Mouse (Mus musculus): ENCODE measurements at regions not wholly inside any gene's neighbourhood (a gene's known extent, or its start where the extent isn't known, plus 50 kb on each side); places are given as distances from the start of the nearest gene placed in this dataset.

GRCm38 (mm10) chr2:117674877-117675276 is 332.1 kb upstream of the Rasgrp1 start:
- no peaks in the 10 kb centered on the region for H3K27me3 ChIP-seq (ENCODE audit: control insufficient read depth, insufficient read depth, low read length)
- H3K4me3 ChIP-seq (ENCODE audit: low read depth, low read length): no peak overlapping the region
- no peak overlapping the region for H3K27ac ChIP-seq (ENCODE audit: low read depth, low read length)
- 78% methylated on average over 1 of the region's 1 CpGs for WGBS
- H3K36me3 ChIP-seq (ENCODE audit: control insufficient read depth, insufficient read depth, low read length): no peaks in the 10 kb centered on the region
- DNase-seq (ENCODE audit: low spot score) (no peak), ATAC-seq (ENCODE audit: insufficient read depth, low FRiP score, low TSS enrichment) (no peak)
- no peaks in the 10 kb centered on the region for H3K4me1 ChIP-seq (ENCODE audit: control insufficient read depth, insufficient read depth, low read length)
- H3K4me2 ChIP-seq (ENCODE audit: low read depth): no peak overlapping the region
- H3K9me3 ChIP-seq (ENCODE audit: control insufficient read depth, low read length): no peaks in the 10 kb centered on the region
- H3K9ac ChIP-seq (ENCODE audit: low read length): no peak overlapping the region

GRCm38 (mm10) chr2:117678650-117679049 is 335.8 kb upstream of the Rasgrp1 start:
- H3K27me3 ChIP-seq (ENCODE audit: control insufficient read depth, insufficient read depth, low read length): no peaks in the 10 kb centered on the region
- no peak overlapping the region for H3K9ac ChIP-seq (ENCODE audit: low read length)
- 71% methylated on average over 4 of the region's 4 CpGs for WGBS
- H3K36me3 ChIP-seq (ENCODE audit: control insufficient read depth, insufficient read depth, low read length): no peaks in the 10 kb centered on the region
- H3K27ac ChIP-seq (ENCODE audit: low read depth, low read length): no peak overlapping the region
- ATAC-seq (ENCODE audit: insufficient read depth, low FRiP score, low TSS enrichment): no peak
- no peaks in the 10 kb centered on the region for H3K4me1 ChIP-seq (ENCODE audit: control insufficient read depth, insufficient read depth, low read length)
- no peak overlapping the region for H3K4me3 ChIP-seq (ENCODE audit: low read depth, low read length)
- no peak overlapping the region for H3K4me2 ChIP-seq (ENCODE audit: low read depth)
- DNase-seq (ENCODE audit: low spot score): no peak
- H3K9me3 ChIP-seq (ENCODE audit: control insufficient read depth, low read length): no peaks in the 10 kb centered on the region

GRCm38 (mm10) chr2:117685836-117686453 is 343.1 kb upstream of the Rasgrp1 start:
- no peak overlapping the region for H3K4me3 ChIP-seq (ENCODE audit: low read depth, low read length)
- no peak overlapping the region for H3K9ac ChIP-seq (ENCODE audit: low read length)
- H3K27me3 ChIP-seq (ENCODE audit: control insufficient read depth, insufficient read depth, low read length): no peaks in the 10 kb centered on the region
- H3K27ac ChIP-seq (ENCODE audit: low read depth, low read length): no peak overlapping the region
- DNase-seq (ENCODE audit: low spot score): no peak
- H3K9me3 ChIP-seq (ENCODE audit: control insufficient read depth, low read length): no peaks in the 10 kb centered on the region
- H3K36me3 ChIP-seq (ENCODE audit: control insufficient read depth, insufficient read depth, low read length): no peaks in the 10 kb centered on the region
- H3K4me2 ChIP-seq (ENCODE audit: low read depth): no peak overlapping the region
- WGBS: 81% methylated on average over 4 of the region's 4 CpGs
- ATAC-seq (ENCODE audit: insufficient read depth, low FRiP score, low TSS enrichment): no peak
- H3K4me1 ChIP-seq (ENCODE audit: control insufficient read depth, insufficient read depth, low read length): no peaks in the 10 kb centered on the region

- Histone ChIP-seq H3K4me1 (ENCODE audit: control insufficient read depth, insufficient read depth, low read length) (no peaks in the 10 kb centered on the region), H3K36me3 (ENCODE audit: control insufficient read depth, insufficient read depth, low read length) (no peaks in the 10 kb centered on the region), H3K9me3 (ENCODE audit: control insufficient read depth, low read length) (no peaks in the 10 kb centered on the region), H3K9ac (ENCODE audit: low read length) (no peak overlapping the region), H3K27me3 (ENCODE audit: control insufficient read depth, insufficient read depth, low read length) (no peaks in the 10 kb centered on the region), H3K4me2 (ENCODE audit: low read depth) (no peak overlapping the region), H3K4me3 (ENCODE audit: low read depth, low read length) (no peak overlapping the region), H3K27ac (ENCODE audit: low read depth, low read length) (no peak overlapping the region)
- WGBS: 76% methylated on average over 4 of the region's 4 CpGs
- ATAC-seq (ENCODE audit: insufficient read depth, low FRiP score, low TSS enrichment): no peak
- no peak for DNase-seq (ENCODE audit: low spot score)
Measured at GRCm38 (mm10) chr2:117693537-117693936, 350.7 kb upstream of the Rasgrp1 start.

- WGBS: 91% methylated on average over 7 of the region's 7 CpGs
- ATAC-seq (ENCODE audit: insufficient read depth, low FRiP score, low TSS enrichment): no peak
Measured at GRCm38 (mm10) chr2:117710173-117710813, 367.5 kb upstream of the Rasgrp1 start.

DNA sequence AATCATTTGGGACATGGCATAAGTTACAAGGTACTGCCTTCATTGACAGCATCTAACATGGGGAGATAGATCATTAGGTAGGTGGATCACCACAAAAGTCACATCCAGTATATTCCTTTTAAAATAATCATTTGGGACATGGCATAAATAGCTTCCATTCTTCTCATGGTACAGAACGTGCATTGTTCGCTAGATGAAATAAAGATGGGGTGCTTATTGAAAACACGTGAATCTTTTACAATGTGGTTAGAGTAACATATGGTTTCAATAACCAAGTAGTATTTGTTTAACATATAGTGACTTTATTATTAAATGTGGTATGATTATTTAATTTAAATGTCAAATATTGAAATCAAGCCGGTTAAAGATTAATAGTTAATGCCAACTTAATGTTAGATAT is 381.3 kb upstream of the Rasgrp1 start:
- Histone ChIP-seq H3K9me3 (ENCODE audit: control insufficient read depth, low read length) (no peaks in the 10 kb centered on the region), H3K27me3 (ENCODE audit: control insufficient read depth, insufficient read depth, low read length) (no peaks in the 10 kb centered on the region), H3K4me2 (ENCODE audit: low read depth) (no peak overlapping the region), H3K27ac (ENCODE audit: low read depth, low read length) (no peak overlapping the region), H3K4me3 (ENCODE audit: low read depth, low read length) (no peak overlapping the region), H3K36me3 (ENCODE audit: control insufficient read depth, insufficient read depth, low read length) (no peaks in the 10 kb centered on the region), H3K4me1 (ENCODE audit: control insufficient read depth, insufficient read depth, low read length) (no peaks in the 10 kb centered on the region), H3K9ac (ENCODE audit: low read length) (no peak overlapping the region)
- 76% methylated on average over 4 of the region's 4 CpGs for WGBS
- no peak for ATAC-seq (ENCODE audit: insufficient read depth, low FRiP score, low TSS enrichment)
- no peak for DNase-seq (ENCODE audit: low spot score)

More at GRCm38 (mm10) chr2:117710173-117710813, 367.5 kb upstream of the Rasgrp1 start:
- DNase-seq (ENCODE audit: low spot score): no peak
- Histone ChIP-seq H3K9me3 (ENCODE audit: control insufficient read depth, low read length) (no peaks in the 10 kb centered on the region), H3K4me3 (ENCODE audit: low read depth, low read length) (no peak overlapping the region), H3K27me3 (ENCODE audit: control insufficient read depth, insufficient read depth, low read length) (no peaks in the 10 kb centered on the region), H3K4me1 (ENCODE audit: control insufficient read depth, insufficient read depth, low read length) (no peaks in the 10 kb centered on the region), H3K27ac (ENCODE audit: low read depth, low read length) (no peak overlapping the region), H3K9ac (ENCODE audit: low read length) (no peak overlapping the region), H3K4me2 (ENCODE audit: low read depth) (no peak overlapping the region), H3K36me3 (ENCODE audit: control insufficient read depth, insufficient read depth, low read length) (no peaks in the 10 kb centered on the region)

DNA sequence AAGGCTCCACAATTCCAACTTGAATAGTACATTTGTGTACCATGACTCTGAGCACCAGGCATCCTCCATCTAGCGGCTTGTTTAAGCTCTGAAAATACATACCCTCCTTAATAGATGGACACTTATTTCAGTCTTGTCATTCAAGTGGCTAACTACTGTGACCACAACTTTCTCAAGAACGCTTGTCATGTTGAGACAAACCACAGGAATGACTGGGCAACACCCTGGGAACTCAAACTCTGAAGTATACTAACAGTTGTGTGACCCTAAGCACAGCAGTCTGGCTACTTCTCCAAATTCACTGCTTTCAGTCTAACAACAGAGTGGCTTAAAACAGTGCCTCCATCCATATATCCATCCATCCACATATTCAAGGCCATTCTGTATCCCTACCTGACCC is 380.4 kb upstream of the Thbs1 start:
- DNase-seq (ENCODE audit: low spot score) (no peak), ATAC-seq (ENCODE audit: insufficient read depth, low FRiP score, low TSS enrichment) (no peak)
- H3K9me3 ChIP-seq (ENCODE audit: control insufficient read depth, low read length): no peaks in the 10 kb centered on the region
- 79% methylated on average over 2 of the region's 2 CpGs for whole genome bisulfite sequencing
- no peaks in the 10 kb centered on the region for H3K4me1 ChIP-seq (ENCODE audit: control insufficient read depth, insufficient read depth, low read length)
- H3K27ac ChIP-seq (ENCODE audit: low read depth, low read length): no peak overlapping the region
- H3K9ac ChIP-seq (ENCODE audit: low read length): no peak overlapping the region
- H3K36me3 ChIP-seq (ENCODE audit: control insufficient read depth, insufficient read depth, low read length): no peaks in the 10 kb centered on the region
- no peak overlapping the region for H3K4me2 ChIP-seq (ENCODE audit: low read depth)
- no peak overlapping the region for H3K4me3 ChIP-seq (ENCODE audit: low read depth, low read length)
- H3K27me3 ChIP-seq (ENCODE audit: control insufficient read depth, insufficient read depth, low read length): no peaks in the 10 kb centered on the region

DNA sequence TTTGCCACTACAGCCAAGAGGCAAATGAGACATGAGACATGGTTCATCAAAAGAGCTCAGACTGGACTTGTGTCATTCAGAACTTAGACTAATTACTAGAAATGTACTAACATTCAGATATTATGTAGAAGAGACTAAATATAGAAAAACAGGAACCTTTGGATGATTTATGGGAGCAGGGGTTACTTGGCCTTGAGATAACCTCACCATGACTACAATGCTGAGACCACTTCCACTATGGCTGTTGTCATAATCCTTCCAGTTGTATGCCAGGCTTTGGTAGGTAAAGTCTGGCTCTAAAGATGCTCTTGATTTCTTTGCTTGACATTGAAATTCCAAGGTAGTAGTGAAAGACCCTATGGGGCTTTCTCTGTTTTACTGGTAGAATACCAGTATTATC is 369.3 kb upstream of the Thbs1 start:
- Histone ChIP-seq H3K9me3 (ENCODE audit: control insufficient read depth, low read length) (no peaks in the 10 kb centered on the region), H3K9ac (ENCODE audit: low read length) (no peak overlapping the region), H3K4me2 (ENCODE audit: low read depth) (no peak overlapping the region), H3K27ac (ENCODE audit: low read depth, low read length) (no peak overlapping the region), H3K4me1 (ENCODE audit: control insufficient read depth, insufficient read depth, low read length) (no peaks in the 10 kb centered on the region), H3K27me3 (ENCODE audit: control insufficient read depth, insufficient read depth, low read length) (no peaks in the 10 kb centered on the region), H3K36me3 (ENCODE audit: control insufficient read depth, insufficient read depth, low read length) (no peaks in the 10 kb centered on the region), H3K4me3 (ENCODE audit: low read depth, low read length) (no peak overlapping the region)
- DNase-seq (ENCODE audit: low spot score): no peak
- no peak for ATAC-seq (ENCODE audit: insufficient read depth, low FRiP score, low TSS enrichment)

- no peaks in the 10 kb centered on the region for H3K27me3 ChIP-seq (ENCODE audit: control insufficient read depth, insufficient read depth, low read length)
- 89% methylated on average over 1 of the region's 1 CpGs for WGBS
- no peak overlapping the region for H3K4me3 ChIP-seq (ENCODE audit: low read depth, low read length)
- no peak for ATAC-seq (ENCODE audit: insufficient read depth, low FRiP score, low TSS enrichment)
- DNase-seq (ENCODE audit: low spot score): no peak
- H3K9ac ChIP-seq (ENCODE audit: low read length): no peak overlapping the region
- H3K4me2 ChIP-seq (ENCODE audit: low read depth): no peak overlapping the region
- H3K4me1 ChIP-seq (ENCODE audit: control insufficient read depth, insufficient read depth, low read length): no peaks in the 10 kb centered on the region
- H3K36me3 ChIP-seq (ENCODE audit: control insufficient read depth, insufficient read depth, low read length): no peaks in the 10 kb centered on the region
- no peaks in the 10 kb centered on the region for H3K9me3 ChIP-seq (ENCODE audit: control insufficient read depth, low read length)
- no peak overlapping the region for H3K27ac ChIP-seq (ENCODE audit: low read depth, low read length)
Measured at GRCm38 (mm10) chr2:117743901-117744300, 367.8 kb upstream of the Thbs1 start.
